Mouse (Mus musculus): ENCODE measurements at regions not wholly inside any gene's neighbourhood (a gene's known extent, or its start where the extent isn't known, plus 50 kb on each side); places are given as distances from the start of the nearest gene placed in this dataset.

DNA sequence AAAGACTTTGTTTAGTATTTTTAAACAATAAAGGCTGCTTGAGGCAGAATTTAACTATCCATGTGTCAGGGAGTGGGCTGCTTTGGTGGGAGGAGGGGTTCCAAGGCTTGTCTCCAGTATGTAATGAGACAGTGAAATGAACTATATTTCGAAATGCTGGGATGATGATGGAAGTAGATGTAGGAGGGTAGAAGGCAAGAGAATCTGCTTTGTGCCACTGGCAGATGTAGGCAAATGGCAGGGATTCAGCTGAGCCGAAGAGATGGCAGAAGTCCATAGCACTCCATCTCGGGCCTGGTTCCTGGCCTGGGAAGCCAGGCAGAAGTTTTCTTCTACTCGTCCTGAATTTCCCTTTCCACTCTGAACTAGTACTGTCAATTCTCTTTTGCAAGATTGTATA lies 1681.6 kb upstream of the Cdh8 start:
- DNase-seq (ENCODE audit: low spot score in 2 of 2), result peak; percentile 19 to 88

More for the DNA sequence above, 1681.6 kb upstream of the Cdh8 start:
- intact Hi-C loops (cut with DNase I), result no loop called here

All from left cerebral cortex, postnatal 25 days (tissue).